Mouse (Mus musculus) lung, postnatal 4 days (tissue): ENCODE measurements around the gene Hrh1.
A peak's percentile ranks its signal among the peaks of the same experiment; 100 is the strongest.
"Not testable (repeated sequence)": the region's sequence is repeated elsewhere in the genome, so short reads cannot be mapped to it uniquely, and the experiment has no call there.

Experiments
- DNase-seq, 2 experiments: peaks; one replicate each; pipeline ENCODE4 v3.0.0; 2021

The Hrh1 gene

DNA sequence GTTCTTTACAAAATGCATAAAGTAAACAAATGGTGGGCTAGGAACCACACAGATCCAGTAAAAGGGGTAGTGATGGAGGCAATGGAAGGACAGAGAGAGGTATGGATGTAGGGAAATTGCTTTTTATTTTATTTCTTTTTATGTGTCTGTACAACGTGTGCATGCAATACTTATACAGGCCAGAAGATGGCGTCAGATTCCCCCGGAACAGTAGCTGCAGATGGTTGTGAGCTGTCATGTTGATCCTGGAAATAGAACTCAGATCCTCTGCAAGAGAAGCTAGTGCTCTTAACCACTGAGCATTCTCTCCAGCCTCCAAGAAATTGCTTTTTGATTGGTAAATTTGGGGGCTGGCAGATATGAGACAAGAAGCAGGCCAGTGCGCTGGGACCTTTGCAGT, 65.0 kb downstream of the Hrh1 start:
- peak in 1 of 2 experiments; percentile 21 for DNase-seq

DNA sequence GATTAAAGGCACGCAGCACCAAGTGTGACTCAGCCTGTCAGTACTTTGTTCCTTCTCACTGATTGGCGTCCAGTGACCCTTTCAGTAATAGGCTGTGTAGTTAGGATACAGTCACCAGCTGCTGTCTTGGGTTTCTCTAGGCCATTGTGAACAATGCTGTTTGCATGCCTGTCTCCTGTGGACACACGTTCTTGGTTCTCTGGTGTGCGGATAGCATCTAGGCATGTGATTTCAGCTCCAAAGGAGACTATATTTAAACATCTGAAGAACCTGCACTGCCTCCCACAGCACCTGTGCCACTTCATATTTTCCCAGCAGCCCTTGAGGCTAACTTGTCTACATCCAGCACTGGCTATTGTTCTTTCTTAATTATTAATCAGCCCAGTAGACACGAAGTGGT, 75.8 kb downstream of the Hrh1 start:
- DNase-seq: no peak

DNA sequence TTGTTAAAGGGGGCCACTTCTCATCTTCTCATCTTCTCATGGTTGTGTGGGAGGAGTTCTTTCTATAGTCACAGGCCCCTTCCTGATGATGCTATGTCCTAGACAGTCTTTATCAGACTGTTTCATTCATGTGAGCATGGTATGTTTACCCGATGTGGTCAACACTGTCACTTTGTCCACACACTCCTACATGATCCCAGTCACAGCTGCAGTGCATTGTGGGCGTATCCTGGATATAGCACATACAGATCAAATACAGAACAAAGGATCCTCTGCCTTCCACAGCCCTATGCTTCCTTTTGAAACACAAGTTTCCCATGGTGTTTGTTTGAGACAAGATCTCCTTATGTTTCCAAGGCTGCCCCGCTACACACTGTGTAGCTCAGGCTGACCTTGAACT, 76.3 kb downstream of the Hrh1 start:
- no peak for DNase-seq

DNA sequence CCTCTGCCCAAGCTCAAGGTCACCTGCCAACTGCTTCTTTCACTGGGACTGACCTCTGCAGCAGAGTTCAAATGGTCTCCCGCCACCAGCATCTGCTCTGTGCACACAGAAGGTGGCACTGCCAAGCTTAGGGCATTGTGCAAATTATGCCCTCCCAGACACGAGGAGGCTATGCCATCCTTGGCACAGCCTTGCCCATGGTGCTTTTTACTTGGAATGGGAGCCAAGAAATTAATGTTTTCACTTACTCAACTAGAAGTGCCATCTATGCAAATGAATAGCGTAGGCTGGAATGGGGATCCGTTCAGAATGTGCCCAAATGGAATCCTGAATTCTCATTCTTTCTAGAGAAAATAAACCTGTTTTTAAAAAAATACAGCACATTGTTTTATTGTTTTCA, 77.2 kb downstream of the Hrh1 start:
- DNase-seq: no peak

DNA sequence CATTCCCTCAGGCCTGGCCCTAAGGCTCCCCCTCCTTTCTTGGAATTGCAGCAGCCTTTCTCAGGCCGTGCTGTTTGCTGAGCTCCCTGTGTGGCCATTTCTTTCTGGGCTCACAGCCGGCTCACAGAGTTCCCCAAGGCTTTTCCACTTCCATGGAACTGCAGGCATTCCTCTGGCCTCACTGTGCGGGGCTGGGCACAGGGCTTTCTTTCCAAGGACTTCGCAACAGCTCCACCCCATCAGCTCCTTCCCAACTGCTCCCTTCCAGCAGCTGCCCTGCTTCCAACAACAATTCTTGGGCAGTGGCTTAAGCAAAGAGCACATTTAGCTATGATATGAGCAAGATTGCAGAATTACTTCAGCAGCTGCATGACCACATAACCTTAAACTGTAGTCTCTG, 81.0 kb downstream of the Hrh1 start:
- DNase-seq: peak; percentile 58 to 83

DNA sequence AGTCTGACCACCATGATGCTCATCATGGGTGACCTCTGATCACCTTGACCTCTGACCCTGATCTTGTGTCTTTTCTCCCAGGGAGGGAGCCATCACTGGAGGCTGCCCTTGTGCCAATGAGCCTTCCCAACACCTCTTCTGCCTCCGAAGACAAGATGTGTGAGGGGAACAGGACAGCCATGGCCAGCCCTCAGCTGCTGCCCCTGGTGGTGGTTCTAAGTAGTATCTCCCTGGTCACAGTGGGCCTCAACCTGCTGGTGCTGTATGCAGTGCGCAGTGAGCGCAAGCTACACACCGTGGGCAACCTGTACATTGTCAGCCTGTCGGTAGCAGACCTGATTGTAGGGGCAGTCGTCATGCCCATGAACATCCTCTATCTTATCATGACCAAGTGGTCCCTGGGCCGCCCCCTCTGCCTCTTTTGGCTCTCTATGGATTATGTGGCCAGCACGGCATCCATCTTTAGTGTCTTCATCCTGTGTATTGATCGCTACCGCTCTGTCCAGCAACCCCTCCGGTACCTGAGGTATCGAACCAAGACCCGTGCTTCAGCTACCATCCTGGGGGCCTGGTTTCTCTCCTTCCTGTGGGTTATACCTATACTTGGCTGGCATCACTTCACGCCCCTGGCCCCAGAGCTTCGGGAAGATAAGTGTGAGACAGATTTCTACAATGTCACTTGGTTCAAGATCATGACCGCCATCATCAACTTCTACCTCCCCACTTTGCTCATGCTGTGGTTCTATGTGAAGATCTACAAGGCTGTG, 82.1 kb downstream of the Hrh1 start:
- no peak for DNase-seq

DNA sequence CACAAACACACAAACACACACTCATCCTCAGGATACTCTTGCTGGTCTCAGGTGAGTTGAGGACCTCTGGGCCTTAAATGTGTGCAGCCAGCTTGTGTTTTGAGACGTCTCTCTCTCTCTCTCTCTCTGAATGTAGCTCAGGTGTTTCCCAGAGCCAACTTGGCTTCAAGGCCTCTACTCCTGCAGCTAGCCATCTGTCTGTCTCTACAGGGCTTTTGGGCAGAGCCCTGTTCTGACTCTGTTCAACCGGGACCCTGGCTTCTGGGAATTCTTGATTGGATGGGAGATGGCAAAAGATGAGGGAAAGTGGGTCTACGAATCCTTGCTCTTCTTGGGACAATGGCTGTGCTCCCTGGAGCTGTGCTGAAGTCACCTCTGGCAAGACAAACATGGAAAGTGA, 91.6 kb downstream of the Hrh1 start:
- DNase-seq: no peak

DNA sequence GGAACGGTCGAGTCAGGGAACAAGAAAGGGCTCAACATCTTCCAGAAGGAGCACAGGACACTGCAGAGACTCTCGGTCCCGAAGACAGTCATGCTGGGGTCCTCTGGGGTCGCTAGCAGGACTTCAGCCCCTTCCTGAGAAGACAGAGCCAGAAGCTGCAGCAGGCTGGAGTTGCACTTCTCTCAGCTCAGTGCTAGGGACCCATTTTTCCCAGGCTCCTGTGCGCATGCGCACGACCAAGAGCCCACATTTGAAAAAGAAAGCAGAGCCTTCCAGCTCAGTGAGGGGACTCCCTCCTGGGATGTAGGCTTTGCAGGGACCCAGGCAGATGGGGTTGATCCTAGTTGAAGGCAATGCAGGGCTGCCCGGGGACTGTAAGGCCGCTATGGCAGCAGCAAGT, 94.9 kb downstream of the Hrh1 start:
- DNase-seq: not testable (repeated sequence)

DNA sequence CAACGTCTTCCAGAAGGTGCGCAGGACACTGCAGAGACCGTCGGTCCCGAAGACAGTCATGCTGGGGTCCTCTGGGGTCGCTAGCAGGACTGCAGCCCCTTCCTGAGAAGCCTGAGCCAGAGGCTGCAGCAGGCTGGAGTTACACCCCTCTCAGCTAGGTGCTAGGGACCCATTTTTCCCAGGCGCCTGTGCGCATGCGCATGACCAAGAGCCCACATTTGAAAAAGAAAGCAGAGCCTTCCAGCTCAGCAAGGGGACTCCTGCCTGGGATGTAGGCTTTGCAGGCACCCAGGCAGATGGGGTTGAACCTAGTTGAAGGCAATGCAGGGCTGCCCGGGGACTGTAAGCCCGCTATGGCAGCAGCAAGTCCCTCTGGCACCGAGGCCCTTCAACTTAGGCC, 97.3 kb downstream of the Hrh1 start:
- DNase-seq: peak in 1 of 2 experiments; percentile 16

DNA sequence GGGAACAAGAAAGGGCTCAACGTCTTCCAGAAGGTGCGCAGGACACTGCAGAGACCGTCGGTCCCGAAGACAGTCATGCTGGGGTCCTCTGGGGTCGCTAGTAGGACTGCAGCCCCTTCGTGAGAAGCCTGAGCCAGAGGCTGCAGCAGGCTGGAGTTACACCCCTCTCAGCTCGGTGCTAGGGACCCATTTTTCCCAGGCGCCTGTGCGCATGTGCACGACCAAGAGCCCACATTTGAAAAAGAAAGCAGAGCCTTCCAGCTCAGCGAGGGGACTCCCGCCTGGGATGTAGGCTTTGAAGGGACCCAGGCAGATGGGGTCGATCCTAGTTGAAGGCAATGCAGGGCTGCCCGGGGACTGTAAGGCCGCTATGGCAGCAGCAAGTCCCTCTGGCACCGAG, 116.3 kb downstream of the Hrh1 start:
- peak in 1 of 2 experiments; percentile 9 for DNase-seq

DNA sequence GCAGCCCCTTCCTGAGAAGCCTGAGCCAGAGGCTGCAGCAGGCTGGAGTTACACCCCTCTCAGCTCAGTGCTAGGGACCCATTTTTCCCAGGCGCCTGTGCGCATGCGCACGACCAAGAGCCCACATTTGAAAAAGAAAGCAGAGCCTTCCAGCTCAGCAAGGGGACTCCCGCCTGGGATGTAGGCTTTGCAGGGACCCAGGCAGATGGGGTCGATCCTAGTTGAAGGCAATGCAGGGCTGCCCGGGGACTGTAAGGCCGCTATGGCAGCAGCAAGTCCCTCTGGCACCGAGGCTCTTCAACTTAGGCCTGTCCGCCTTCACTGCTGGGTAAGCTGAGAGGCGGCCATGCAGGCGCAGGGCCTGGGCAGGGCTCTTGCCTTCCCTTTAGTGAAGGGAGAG, 131.0 kb downstream of the Hrh1 start:
- DNase-seq: not testable (repeated sequence)
